Mouse (Mus musculus) heart, embryonic 12.5 days (tissue): ENCODE results near the gene Enpp3. TPM values are rescaled to one million over a fixed set of nuclear protein-coding genes. Genes with fewer than 3 reads are reported as not detected.

Experiments
- ATAC-seq: fragments of 200-750 bp; cut with Nextera tagmentation; 2 replicates; pipeline ENCODE4 v1.8.0; 2017; ENCODE audit warnings: moderate TSS enrichment, moderate library complexity; ENCODE audit not compliant: insufficient number of reproducible peaks, low FRiP score
- H3K27ac ChIP-seq: fragments of 300-500 bp; sonication (generic); 2 replicates; pipeline ENCODE4 v1.5.1; 2016; ENCODE audit warnings: mild to moderate bottlenecking, moderate library complexity; ENCODE audit not compliant: poor library complexity, severe bottlenecking
- H3K27me3 ChIP-seq: fragments of 300-500 bp; sonication (generic); replicated peaks from 2 replicates; pipeline ENCODE4 v1.6.1; 2016; ENCODE audit warnings: mild to moderate bottlenecking, moderate library complexity
- H3K36me3 ChIP-seq: fragments of 300-500 bp; sonication (generic); 2 replicates; pipeline ENCODE4 v1.6.1; 2016; ENCODE audit warnings: mild to moderate bottlenecking, moderate library complexity
- H3K4me1 ChIP-seq: fragments of 300-500 bp; sonication (generic); replicated peaks from 2 replicates; pipeline ENCODE4 v1.6.1; 2016; ENCODE audit warnings: mild to moderate bottlenecking
- H3K4me2 ChIP-seq: fragments of 300-500 bp; sonication (generic); 2 replicates; pipeline ENCODE4 v1.6.1; 2016; ENCODE audit warnings: mild to moderate bottlenecking, moderate library complexity
- H3K4me3 ChIP-seq: fragments of 300-500 bp; sonication (generic); 2 replicates; pipeline ENCODE4 v1.5.1; 2016; ENCODE audit warnings: mild to moderate bottlenecking
- H3K9ac ChIP-seq: fragments of 300-500 bp; sonication (generic); 2 replicates; pipeline ENCODE4 v1.6.1; 2016; ENCODE audit warnings: mild to moderate bottlenecking, moderate library complexity
- H3K9me3 ChIP-seq: fragments of 300-500 bp; sonication (generic); replicated peaks from 2 replicates; pipeline ENCODE4 v1.6.1; 2016; ENCODE audit warnings: mild to moderate bottlenecking, moderate library complexity
- WGBS: fragments of 180-500 bp; shearing (Covaris S2); methylation state at CpG from one replicate; pipeline ENCODE4 v1.1.7; 2016; 5-methylcytosine and 5-hydroxymethylcytosine counted together
- polyA plus RNA-seq: library from polyadenylated mRNA; unstranded; fragments of >200 nt; fragmentation: Nextera tagmentation; extraction: Ambion mirVana; gene quantifications from 2 replicates; pipeline ENCODE4 v1.2.1, GENCODE M21; 2016

Gene Enpp3
- 1.7 and 2.2 TPM in 2 replicates for polyA plus RNA-seq

DNA sequence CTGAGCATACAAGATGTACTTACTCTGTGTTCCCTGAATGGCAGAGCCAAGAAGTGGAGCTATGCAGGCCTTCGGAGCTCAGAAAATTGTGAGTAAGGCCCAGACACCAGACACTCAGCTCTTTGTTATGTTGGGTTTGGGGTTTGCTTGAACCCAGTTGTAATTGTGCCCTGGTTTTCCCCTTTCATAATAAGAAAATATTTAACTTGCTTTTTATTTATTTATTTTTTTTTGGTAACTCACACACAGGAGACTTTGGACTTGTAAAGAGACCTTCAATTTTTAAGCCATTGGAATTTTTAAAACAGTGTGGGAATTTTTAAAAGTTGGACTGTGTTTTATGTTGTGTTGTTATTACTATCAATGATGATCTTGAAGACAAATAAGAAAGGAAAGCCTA is at the start of gene Enpp3:
Gene Enpp3, minus strand, starts transcription at position 148 of the 400 bp plus-strand sequence.
- H3K9me3 ChIP-seq = 0 out of 2 replicates have a peak, but pooled peaks cover 1% of the 10 kb centered on the region
- ATAC-seq = no peak
- 79% methylated on average over 1 of the region's 1 CpGs for WGBS

DNA sequence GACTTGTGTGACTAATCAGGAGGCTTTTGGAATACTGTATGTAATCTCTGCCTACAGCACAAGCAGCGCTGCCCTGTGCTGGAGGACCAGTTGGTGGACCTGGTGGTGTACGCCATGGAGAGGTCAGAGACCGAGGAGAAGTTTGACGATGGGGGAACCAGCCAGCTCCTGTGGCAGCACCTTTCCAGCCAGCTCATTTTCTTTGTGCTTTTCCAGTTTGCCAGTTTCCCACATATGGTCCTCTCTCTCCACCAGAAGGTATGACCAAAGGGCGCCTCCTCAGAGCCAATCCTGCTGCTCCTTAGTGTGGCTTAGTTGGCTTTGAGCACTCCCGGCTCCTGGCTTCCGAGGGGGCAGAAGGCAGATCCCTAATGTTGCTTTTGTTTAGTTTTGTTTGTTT is 45.7 kb upstream of the Enpp3 start:
- no peaks in the 10 kb centered on the region for H3K9me3 ChIP-seq
- H3K9ac ChIP-seq = no peak overlapping the region
- no peak overlapping the region for H3K4me2 ChIP-seq
- WGBS = 91% methylated on average over 7 of the region's 7 CpGs
- H3K4me1 ChIP-seq = peaks cover 3% of the 10 kb centered on the region; the same call in 1 of the 2 replicates
- no peak overlapping the region for H3K4me3 ChIP-seq
- no peak for ATAC-seq
- H3K36me3 ChIP-seq = peaks cover 71% of the 10 kb centered on the region
- H3K27ac ChIP-seq = no peak overlapping the region
- H3K27me3 ChIP-seq = no peaks in the 10 kb centered on the region

More for the DNA sequence above, at the start of gene Enpp3:
- no peaks in the 10 kb centered on the region for H3K4me1 ChIP-seq
- no peak within 1 kb of the TSS for H3K4me3 ChIP-seq
- no peak within 1 kb of the TSS for H3K4me2 ChIP-seq
- H3K27ac ChIP-seq = no peak within 1 kb of the TSS
- H3K36me3 ChIP-seq = no peaks in the 10 kb centered on the region
- H3K27me3 ChIP-seq = no peaks in the 10 kb centered on the region
- no peak within 1 kb of the TSS for H3K9ac ChIP-seq

DNA sequence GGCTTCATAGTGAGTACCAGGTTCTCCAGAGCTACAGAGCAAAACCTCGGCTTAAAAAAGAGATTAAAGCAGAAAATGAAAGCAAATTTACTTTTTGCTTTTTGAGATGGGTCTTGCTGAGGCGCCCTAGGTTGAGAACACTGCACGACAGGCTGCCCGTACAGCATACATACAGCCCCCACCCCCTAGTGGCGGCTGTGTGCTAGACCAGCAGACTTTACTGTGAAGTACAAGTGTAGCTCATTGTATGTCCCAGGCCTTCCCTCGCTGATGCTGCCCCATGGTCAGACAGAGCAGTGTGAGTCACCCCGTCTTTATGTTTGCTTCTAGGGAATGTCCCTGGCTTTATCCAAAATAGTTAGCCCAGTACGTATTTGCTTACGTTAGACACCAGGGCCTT is 43.4 kb upstream of the Enpp3 start:
- H3K4me2 ChIP-seq = no peak overlapping the region
- no peak overlapping the region for H3K9ac ChIP-seq
- peaks cover 76% of the 10 kb centered on the region for H3K36me3 ChIP-seq
- H3K4me1 ChIP-seq = no peaks in the 10 kb centered on the region
- H3K9me3 ChIP-seq = no peaks in the 10 kb centered on the region
- H3K27ac ChIP-seq = no peak overlapping the region
- no peak for ATAC-seq
- 87% methylated on average over 9 of the region's 9 CpGs for whole genome bisulfite sequencing
- H3K4me3 ChIP-seq = no peak overlapping the region
- no peaks in the 10 kb centered on the region for H3K27me3 ChIP-seq

DNA sequence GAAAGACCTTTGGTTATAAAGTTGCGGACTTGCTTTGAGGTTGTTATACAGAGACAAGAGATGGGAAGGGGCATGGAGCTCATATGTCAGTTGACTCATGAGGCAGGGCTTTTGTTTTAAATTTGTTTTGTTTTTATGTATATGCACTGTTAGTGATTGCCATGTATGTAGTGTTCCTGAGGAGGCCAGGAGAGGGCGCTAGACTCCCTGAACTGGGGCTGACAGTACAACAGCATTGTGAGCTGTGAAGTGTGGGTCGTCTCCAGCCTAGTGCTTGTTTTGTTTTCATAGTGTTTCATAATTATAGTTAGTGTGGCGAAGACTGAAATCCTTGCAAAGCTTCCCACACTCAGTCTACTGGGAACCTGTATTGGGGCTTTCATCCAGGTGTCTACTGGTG is 31.0 kb upstream of the Enpp3 start:
- Histone ChIP-seq H3K4me1 (no peaks in the 10 kb centered on the region), H3K4me3 (no peak overlapping the region), H3K9me3 (no peaks in the 10 kb centered on the region), H3K36me3 (peaks cover 60% of the 10 kb centered on the region), H3K27ac (no peak overlapping the region), H3K4me2 (no peak overlapping the region), H3K9ac (no peak overlapping the region), H3K27me3 (no peaks in the 10 kb centered on the region)
- ATAC-seq = no peak
- 74% methylated on average over 4 of the region's 4 CpGs for WGBS

DNA sequence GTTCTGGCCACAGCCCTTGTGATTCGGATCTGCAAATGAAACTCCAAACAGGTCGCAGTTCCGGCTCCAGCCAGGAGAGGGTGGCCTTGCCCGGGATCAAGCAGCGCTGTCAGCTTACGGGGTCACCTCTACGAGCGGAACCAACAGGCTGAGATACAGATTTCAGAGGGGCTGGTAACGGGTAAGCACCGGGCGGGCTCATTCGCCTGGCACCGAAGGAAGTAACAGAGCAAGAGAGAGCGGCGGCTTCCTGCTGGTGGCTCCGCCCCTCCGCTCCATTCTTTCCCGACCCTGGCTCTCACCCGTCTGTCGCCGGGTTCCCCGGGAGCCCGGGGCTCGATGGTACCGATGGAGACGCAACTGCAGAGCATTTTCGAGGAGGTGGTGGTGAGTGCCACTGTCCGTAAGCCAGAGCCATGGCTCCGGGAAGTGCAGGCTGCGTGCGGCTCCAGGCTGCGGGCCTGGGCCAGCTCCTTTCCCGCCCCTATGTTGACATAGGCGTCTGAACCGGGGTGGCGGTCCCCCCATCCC is 27.2 kb upstream of the Enpp3 start, which contains the start of gene Med23:
Gene Med23, plus strand, starts transcription at position 227 of the 531 bp plus-strand sequence.
- Histone ChIP-seq H3K4me3 (peak within 1 kb of the TSS; percentile 95), H3K27me3 (no peaks in the 10 kb centered on the region), H3K9ac (peak within 1 kb of the TSS; percentile 96), H3K27ac (no peak within 1 kb of the TSS), H3K4me1 (no peaks in the 10 kb centered on the region), H3K9me3 (no peaks in the 10 kb centered on the region), H3K4me2 (peak within 1 kb of the TSS; percentile 71), H3K36me3 (peaks cover 28% of the 10 kb centered on the region)
- ATAC-seq = peak; percentile 99
- WGBS = 1% methylated on average over 36 of the region's 36 CpGs

DNA sequence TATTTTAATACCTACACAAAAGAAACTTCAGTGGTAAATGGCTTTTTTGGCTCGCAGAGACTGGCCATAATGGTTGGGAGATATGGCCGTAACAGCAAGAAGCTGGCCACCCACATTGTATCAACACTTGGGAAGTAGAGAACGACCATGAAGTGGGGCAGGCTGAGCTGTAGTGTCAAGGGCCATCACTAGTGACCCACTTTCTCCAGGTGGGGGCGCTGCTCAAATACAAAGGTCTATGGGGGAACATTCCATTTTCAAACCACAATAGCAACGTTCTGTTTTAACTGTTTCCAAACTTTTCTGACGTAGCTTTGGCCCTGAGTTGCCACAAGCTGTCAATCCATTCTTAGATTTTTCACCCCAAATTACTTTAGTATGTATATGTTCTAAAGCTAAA is 21.8 kb upstream of the Enpp3 start:
- no peaks in the 10 kb centered on the region for H3K27me3 ChIP-seq
- no peak overlapping the region for H3K27ac ChIP-seq
- no peak overlapping the region for H3K4me2 ChIP-seq
- no peaks in the 10 kb centered on the region for H3K36me3 ChIP-seq
- H3K9ac ChIP-seq = no peak overlapping the region
- no peaks in the 10 kb centered on the region for H3K4me1 ChIP-seq
- H3K9me3 ChIP-seq = no peaks in the 10 kb centered on the region
- 60% methylated on average over 6 of the region's 6 CpGs for WGBS
- H3K4me3 ChIP-seq = no peak overlapping the region
- no peak for ATAC-seq

DNA sequence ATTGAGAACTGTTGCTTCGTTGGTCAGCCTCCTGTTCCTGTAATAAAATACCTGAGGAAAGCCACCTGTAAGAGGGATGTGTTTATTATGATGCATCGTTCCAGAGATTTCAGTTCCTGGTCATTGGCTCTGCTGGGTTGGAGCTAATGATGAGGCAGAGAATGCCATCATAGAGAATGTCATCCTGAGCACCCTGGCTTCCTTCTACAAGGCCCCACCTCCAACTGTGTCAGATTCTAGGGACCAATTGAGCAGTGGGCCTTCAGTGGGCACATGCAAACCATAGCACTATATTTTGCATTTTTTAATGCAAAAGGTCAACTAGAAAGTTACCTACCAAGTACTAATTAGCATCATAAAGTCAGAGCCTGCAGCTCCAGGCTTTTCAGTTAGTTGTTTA is 20.5 kb upstream of the Enpp3 start:
- WGBS = 79% methylated on average over 2 of the region's 2 CpGs
- H3K36me3 ChIP-seq = no peaks in the 10 kb centered on the region
- no peak overlapping the region for H3K9ac ChIP-seq
- no peaks in the 10 kb centered on the region for H3K27me3 ChIP-seq
- H3K4me3 ChIP-seq = no peak overlapping the region
- no peaks in the 10 kb centered on the region for H3K4me1 ChIP-seq
- no peaks in the 10 kb centered on the region for H3K9me3 ChIP-seq
- no peak overlapping the region for H3K4me2 ChIP-seq
- H3K27ac ChIP-seq = no peak overlapping the region
- ATAC-seq = no peak

DNA sequence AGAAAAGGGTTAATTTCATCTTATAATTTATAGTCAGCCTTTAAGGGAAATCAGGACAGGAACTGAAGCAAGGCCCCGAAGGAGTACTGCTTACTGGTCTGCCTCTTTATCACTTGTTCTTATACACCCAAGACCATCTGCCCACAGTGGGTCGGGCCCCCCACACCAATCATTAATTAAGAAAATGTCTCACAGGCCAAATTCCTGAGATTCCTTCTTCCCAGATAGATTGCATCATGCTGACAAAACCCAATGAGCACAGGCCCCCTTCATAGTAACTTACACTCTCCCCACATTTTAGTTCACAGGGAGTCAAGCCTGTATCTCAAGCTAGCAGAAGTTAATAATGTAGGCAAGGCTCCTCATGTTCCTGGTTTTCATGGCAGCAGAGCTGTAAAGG is 625 bp downstream of the Enpp3 start:
- Histone ChIP-seq H3K4me1 (no peaks in the 10 kb centered on the region), H3K36me3 (no peaks in the 10 kb centered on the region), H3K4me3 (no peak overlapping the region), H3K9me3 (0 out of 2 replicates have a peak, but pooled peaks cover 2% of the 10 kb centered on the region), H3K4me2 (no peak overlapping the region), H3K27me3 (no peaks in the 10 kb centered on the region), H3K9ac (no peak overlapping the region), H3K27ac (no peak overlapping the region)
- 41% methylated on average over 2 of the region's 2 CpGs for WGBS
- ATAC-seq = no peak

DNA sequence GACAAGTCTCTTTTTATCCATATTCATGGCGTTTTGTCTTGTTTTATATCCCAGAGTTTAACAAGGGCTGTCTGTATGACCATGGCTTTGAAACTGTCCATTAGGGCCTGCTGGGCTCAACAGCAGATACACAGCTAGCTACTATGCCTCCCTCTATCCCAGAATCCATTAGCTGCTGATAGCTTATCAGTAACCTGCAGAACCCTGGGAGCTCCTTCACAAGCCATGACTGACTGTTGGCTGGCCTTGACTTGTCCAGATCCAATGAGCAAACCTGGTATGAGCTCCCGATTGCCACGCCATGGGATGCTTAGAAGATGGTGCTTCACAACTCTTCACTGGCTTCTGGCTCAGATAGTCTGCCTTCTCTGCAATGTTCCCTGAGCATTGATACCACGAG is 1.8 kb downstream of the Enpp3 start:
- Histone ChIP-seq H3K27ac (no peak overlapping the region), H3K27me3 (no peaks in the 10 kb centered on the region), H3K9ac (no peak overlapping the region), H3K4me3 (no peak overlapping the region), H3K4me2 (no peak overlapping the region), H3K9me3 (0 out of 2 replicates have a peak, but pooled peaks cover 2% of the 10 kb centered on the region), H3K36me3 (no peaks in the 10 kb centered on the region), H3K4me1 (peaks cover 8% of the 10 kb centered on the region)
- 82% methylated on average over 4 of the region's 4 CpGs for WGBS
- no peak for ATAC-seq

DNA sequence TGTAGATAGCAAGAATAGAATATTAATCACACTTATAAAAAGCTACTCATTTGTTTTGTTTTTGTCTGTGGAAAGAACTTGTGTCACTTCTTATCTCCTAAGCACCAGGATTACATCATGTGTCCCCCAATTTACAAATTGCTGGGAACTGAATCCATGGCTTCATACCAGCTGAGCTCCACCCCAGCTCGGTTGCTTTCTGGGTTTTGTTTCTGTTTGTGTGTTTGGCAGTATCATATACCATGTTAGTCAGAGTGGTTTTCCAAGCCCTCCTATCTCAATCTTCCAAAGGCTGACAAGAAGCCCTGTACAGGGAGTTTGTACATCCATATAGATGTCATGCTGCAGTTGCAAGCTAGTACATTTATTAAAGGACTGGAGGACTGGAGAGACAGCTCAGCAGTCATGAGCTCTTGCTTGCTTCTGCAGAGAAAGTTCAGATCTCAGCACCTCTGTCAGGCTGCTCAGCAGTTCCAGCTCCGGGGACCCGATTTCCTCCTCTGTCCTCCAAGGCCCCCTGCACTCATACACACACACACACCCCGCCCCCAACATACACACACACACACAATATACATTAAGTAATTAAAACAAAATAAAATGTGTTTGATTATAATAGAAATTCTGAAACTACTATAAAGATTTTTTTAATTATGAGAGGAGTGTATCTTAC is 6.1 kb downstream of the Enpp3 start:
- H3K27ac ChIP-seq = no peak overlapping the region
- H3K4me2 ChIP-seq = peak overlapping the region; percentile 47
- no peaks in the 10 kb centered on the region for H3K36me3 ChIP-seq
- H3K4me3 ChIP-seq = no peak overlapping the region
- WGBS = 52% methylated on average over 4 of the region's 4 CpGs
- no peaks in the 10 kb centered on the region for H3K27me3 ChIP-seq
- H3K4me1 ChIP-seq = peaks cover 16% of the 10 kb centered on the region
- H3K9ac ChIP-seq = no peak overlapping the region
- 0 out of 2 replicates have a peak, but pooled peaks cover 2% of the 10 kb centered on the region for H3K9me3 ChIP-seq
- no peak for ATAC-seq

DNA sequence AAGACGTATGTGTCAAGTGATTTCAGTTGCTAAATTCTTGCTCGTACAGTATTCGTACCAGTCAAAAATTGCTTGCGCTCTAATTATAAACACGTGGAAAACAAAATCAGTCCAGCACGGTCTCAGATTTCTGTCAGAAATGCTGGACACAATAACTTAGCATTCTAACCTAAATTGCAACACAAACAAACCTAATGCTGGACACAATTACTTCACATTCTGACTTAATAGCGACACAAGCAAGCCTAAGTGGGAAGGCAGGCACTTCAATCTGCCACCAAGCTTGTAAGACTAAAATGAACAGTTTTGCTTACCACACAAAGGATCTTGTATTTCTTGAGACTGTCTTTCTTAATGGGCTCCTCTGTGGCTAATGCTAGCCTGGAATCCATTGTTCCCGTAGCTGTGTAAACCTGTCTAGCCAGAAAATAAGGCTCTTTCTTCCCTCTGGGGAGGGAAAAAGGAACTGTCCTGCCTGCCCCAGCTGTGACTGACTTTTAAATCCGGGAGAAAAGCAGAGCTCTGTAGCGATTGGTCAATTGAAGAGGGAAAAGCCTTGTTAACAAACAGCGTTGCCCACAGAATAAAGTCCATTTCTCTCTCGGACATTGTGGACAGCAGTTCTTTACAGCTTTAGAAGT is 6.8 kb downstream of the Enpp3 start:
- peak overlapping the region; percentile 20; the same call in 1 of the 2 replicates for H3K4me3 ChIP-seq
- peaks cover 16% of the 10 kb centered on the region for H3K4me1 ChIP-seq
- peak overlapping the region; percentile 56; the same call in 1 of the 2 replicates for H3K9ac ChIP-seq
- H3K27ac ChIP-seq = peak overlapping the region; percentile 25; the same call in 1 of the 2 replicates
- H3K36me3 ChIP-seq = no peaks in the 10 kb centered on the region
- H3K4me2 ChIP-seq = peak overlapping the region; percentile 47
- WGBS = 29% methylated on average over 12 of the region's 12 CpGs
- ATAC-seq = no peak
- H3K9me3 ChIP-seq = 0 out of 2 replicates have a peak, but pooled peaks cover 2% of the 10 kb centered on the region
- no peaks in the 10 kb centered on the region for H3K27me3 ChIP-seq
